Mouse (Mus musculus) cortical plate, adult 2 months (tissue): ENCODE measurements around the gene Slc27a1.

ENCODE experiments used
- CTCF ChIP-seq: fragments of 200-500 bp; IDR thresholded peaks from 2 replicates; pipeline ENCODE4 v1.5.1; 2011; ENCODE audit warnings: mild to moderate bottlenecking, control low read depth, low read length; ENCODE audit not compliant: insufficient read depth; ENCODE audit errors: extremely low read depth
- POLR2A ChIP-seq: fragments of 200-500 bp; IDR thresholded peaks from 2 replicates; pipeline ENCODE4 v1.6.1; 2011; ENCODE audit warnings: mild to moderate bottlenecking, low read length, control low read depth; ENCODE audit not compliant: insufficient read depth; ENCODE audit errors: extremely low read depth

DNA sequence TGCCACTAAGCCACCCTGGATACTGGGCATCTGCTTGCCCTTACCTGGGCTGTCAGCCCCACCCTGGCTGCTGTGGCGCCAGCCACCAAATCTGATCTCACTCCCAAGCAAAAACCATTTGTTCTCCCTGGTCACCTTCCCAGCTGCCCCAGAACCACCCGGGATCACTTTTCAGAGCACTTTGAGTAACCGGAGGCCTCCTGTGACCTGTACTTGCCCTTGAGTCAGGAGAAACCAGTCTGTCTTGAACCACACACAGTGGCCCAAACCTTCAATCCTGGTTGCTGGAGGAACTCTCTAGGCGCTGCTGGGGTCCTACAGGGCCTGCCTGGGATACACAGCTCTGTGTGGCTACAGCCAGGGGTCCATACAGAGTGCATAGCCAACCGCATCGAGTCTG, 15.9 kb upstream of the Slc27a1 start:
- TF ChIP-seq POLR2A (no peak), CTCF (no peak)
